Mouse (Mus musculus) stomach, postnatal 0 days (tissue): ENCODE results near the gene Rab1a. TPM values are rescaled to one million over a fixed set of nuclear protein-coding genes. Genes with fewer than 3 reads are reported as not detected.

Experiments used
- ATAC-seq: fragments of 200-750 bp; cut with Nextera tagmentation; 2 replicates; pipeline ENCODE4 v1.8.0; 2017; ENCODE audit not compliant: low FRiP score, low TSS enrichment
- DNase-seq: peaks from one replicate; pipeline ENCODE4 v3.0.0-alpha.2; 2016; ENCODE audit warnings: low spot score
- H3K27ac ChIP-seq: fragments of 300-500 bp; sonication (generic); replicated peaks from 2 replicates; pipeline ENCODE4 v1.5.1; 2014; ENCODE audit warnings: mild to moderate bottlenecking, control low read depth
- H3K27me3 ChIP-seq: fragments of 300-500 bp; sonication (generic); 2 replicates; pipeline ENCODE4 v1.6.1; 2014; ENCODE audit warnings: low read length; ENCODE audit not compliant: control insufficient read depth, insufficient read depth
- H3K36me3 ChIP-seq: fragments of 300-500 bp; sonication (generic); 2 replicates; pipeline ENCODE4 v1.6.1; 2014; ENCODE audit warnings: low read length, mixed read lengths; ENCODE audit not compliant: control insufficient read depth, insufficient read depth
- H3K4me1 ChIP-seq: fragments of 300-500 bp; sonication (generic); replicated peaks from 2 replicates; pipeline ENCODE4 v1.6.1; 2014; ENCODE audit warnings: antibody characterized with exemption; ENCODE audit not compliant: control insufficient read depth, insufficient read depth
- H3K4me2 ChIP-seq: fragments of 300-500 bp; sonication (generic); replicated peaks from 2 replicates; pipeline ENCODE4 v1.6.1; 2014; ENCODE audit warnings: low read depth, mild to moderate bottlenecking, control low read depth, moderate library complexity
- H3K4me3 ChIP-seq: fragments of 300-500 bp; sonication (generic); 2 replicates; pipeline ENCODE4 v1.5.1; 2014; ENCODE audit warnings: low read depth, low read length, control low read depth
- H3K9ac ChIP-seq: fragments of 300-500 bp; sonication (generic); 2 replicates; pipeline ENCODE4 v1.6.1; 2014; ENCODE audit warnings: mild to moderate bottlenecking, low read length, control low read depth, mixed read lengths
- H3K9me3 ChIP-seq: fragments of 300-500 bp; sonication (generic); 2 replicates; pipeline ENCODE4 v1.6.1; 2016; ENCODE audit warnings: low read length; ENCODE audit not compliant: control insufficient read depth
- CTCF ChIP-seq: IDR thresholded peaks from 2 replicates; pipeline ENCODE4 v1.5.1; 2016; ENCODE audit warnings: antibody characterized with exemption, low read depth, mild to moderate bottlenecking, moderate library complexity
- EP300 ChIP-seq: optimal IDR thresholded peaks from 2 replicates; pipeline ENCODE3; 2016; ENCODE audit warnings: antibody characterized with exemption
- WGBS: fragments of 180-500 bp; shearing (Covaris S2); extraction: QIAGEN DNeasy Blood & Tissue Kit; methylation state at CpG from one replicate; pipeline ENCODE4 v1.1.7; 2014; 5-methylcytosine and 5-hydroxymethylcytosine counted together
- polyA plus RNA-seq: library from polyadenylated mRNA; unstranded; fragments of >200 nt; fragmentation: Nextera tagmentation; extraction: Ambion mirVana; gene quantifications from 2 replicates; pipeline ENCODE4 v1.2.1, GENCODE M21; 2015

The Rab1a gene
- polyA plus RNA-seq, 1 experiment from 2014 or later: 295 TPM

- H3K27me3 ChIP-seq: no peaks in the 10 kb centered on the region
- no peaks in the 10 kb centered on the region for H3K9me3 ChIP-seq
- H3K4me2 ChIP-seq: no peak overlapping the region
- WGBS: 64% methylated on average over 3 of the region's 3 CpGs
- no peaks in the 10 kb centered on the region for H3K4me1 ChIP-seq
- H3K4me3 ChIP-seq: no peak overlapping the region
- ATAC-seq: no peak
- H3K27ac ChIP-seq: no peak overlapping the region
- no peak for DNase-seq
- no peak overlapping the region for H3K9ac ChIP-seq
- no peak for TF ChIP-seq EP300
- TF ChIP-seq CTCF: peak; percentile 40
- peaks cover 33% of the 10 kb centered on the region for H3K36me3 ChIP-seq
Measured at GRCm38 (mm10) chr11:20234233-20234632, 33.0 kb downstream of the Rab1a start.

- ATAC-seq: peak; percentile 88
- Histone ChIP-seq H3K36me3 (peaks cover 30% of the 10 kb centered on the region), H3K4me1 (no peaks in the 10 kb centered on the region), H3K27me3 (no peaks in the 10 kb centered on the region), H3K4me2 (no peak overlapping the region), H3K9me3 (no peaks in the 10 kb centered on the region), H3K27ac (peak overlapping the region; percentile 45), H3K4me3 (no peak overlapping the region), H3K9ac (no peak overlapping the region)
- 75% methylated on average over 7 of the region's 7 CpGs for WGBS
- TF ChIP-seq CTCF (no peak), EP300 (no peak)
- DNase-seq: peak; percentile 36
Measured at GRCm38 (mm10) chr11:20237018-20237417, 35.8 kb downstream of the Rab1a start.

- Histone ChIP-seq H3K4me1 (no peaks in the 10 kb centered on the region), H3K9ac (no peak overlapping the region), H3K4me2 (no peak overlapping the region), H3K27me3 (no peaks in the 10 kb centered on the region), H3K9me3 (no peaks in the 10 kb centered on the region), H3K36me3 (peaks cover 27% of the 10 kb centered on the region), H3K27ac (no peak overlapping the region), H3K4me3 (no peak overlapping the region)
- no peak for ATAC-seq
- 90% methylated on average over 3 of the region's 3 CpGs for WGBS
- TF ChIP-seq CTCF (no peak), EP300 (no peak)
- no peak for DNase-seq
Measured at GRCm38 (mm10) chr11:20237976-20238375, 36.7 kb downstream of the Rab1a start.

- no peak for ATAC-seq
- peaks cover 21% of the 10 kb centered on the region for H3K36me3 ChIP-seq
- H3K27me3 ChIP-seq: no peaks in the 10 kb centered on the region
- DNase-seq: no peak
- H3K9ac ChIP-seq: no peak overlapping the region
- WGBS: 88% methylated on average over 9 of the region's 9 CpGs
- no peaks in the 10 kb centered on the region for H3K9me3 ChIP-seq
- no peak overlapping the region for H3K27ac ChIP-seq
- no peak overlapping the region for H3K4me3 ChIP-seq
- no peaks in the 10 kb centered on the region for H3K4me1 ChIP-seq
- no peak overlapping the region for H3K4me2 ChIP-seq
- TF ChIP-seq CTCF (no peak), EP300 (no peak)
Measured at GRCm38 (mm10) chr11:20239279-20239861, 38.1 kb downstream of the Rab1a start.

GRCm38 (mm10) chr11:20240331-20240730 is 39.1 kb downstream of the Rab1a start:
- Histone ChIP-seq H3K27ac (no peak overlapping the region), H3K9me3 (no peaks in the 10 kb centered on the region), H3K27me3 (no peaks in the 10 kb centered on the region), H3K4me2 (no peak overlapping the region), H3K9ac (no peak overlapping the region), H3K36me3 (peaks cover 15% of the 10 kb centered on the region), H3K4me1 (no peaks in the 10 kb centered on the region), H3K4me3 (no peak overlapping the region)
- TF ChIP-seq CTCF (no peak), EP300 (no peak)
- DNase-seq (no peak), ATAC-seq (no peak)
- WGBS: 65% methylated on average over 5 of the region's 5 CpGs

GRCm38 (mm10) chr11:20241311-20241710 is 40.1 kb downstream of the Rab1a start:
- Histone ChIP-seq H3K27me3 (no peaks in the 10 kb centered on the region), H3K36me3 (peaks cover 12% of the 10 kb centered on the region), H3K4me1 (no peaks in the 10 kb centered on the region), H3K9me3 (no peaks in the 10 kb centered on the region), H3K4me2 (no peak overlapping the region), H3K4me3 (no peak overlapping the region), H3K27ac (no peak overlapping the region), H3K9ac (no peak overlapping the region)
- 90% methylated on average over 7 of the region's 7 CpGs for WGBS
- TF ChIP-seq CTCF (no peak), EP300 (no peak)
- DNase-seq (no peak), ATAC-seq (no peak)
